Mouse (Mus musculus) frontal cortex, adult 2 months (tissue): ENCODE measurements around the gene Zfp276. TPM values are rescaled to one million over a fixed set of nuclear protein-coding genes. Genes with fewer than 3 reads are reported as not detected.
"Not testable (repeated sequence)": the region's sequence is repeated elsewhere in the genome, so short reads cannot be mapped to it uniquely, and the experiment has no call there.

Experiments
- DNase-seq, 2 experiments: peaks; one replicate each; pipeline ENCODE4 v3.0.0; 2022; ENCODE audit warnings: low spot score in 1 of 2; ENCODE audit errors: extremely low spot score in 1 of 2
- polyA plus RNA-seq: library from polyadenylated mRNA; depleted of rRNA; stranded (reverse); fragments of >200 nt; gene quantifications from 2 replicates; pipeline ENCODE4 v1.2.3, GENCODE M21; 2012; rRNA removed

Gene Zfp276
- polyA plus RNA-seq: 27.4 and 32.1 TPM in 2 replicates

GRCm38 (mm10) chr8:123254099-123254885 lies at the start of gene Zfp276, which contains the start of gene Vps9d1:
TSS of gene Zfp276 (plus strand) at chr8:123254195.
TSS of gene Vps9d1 (minus strand) at chr8:123254348.
- DNase-seq: peak in 1 of 2 experiments; percentile 82

DNA sequence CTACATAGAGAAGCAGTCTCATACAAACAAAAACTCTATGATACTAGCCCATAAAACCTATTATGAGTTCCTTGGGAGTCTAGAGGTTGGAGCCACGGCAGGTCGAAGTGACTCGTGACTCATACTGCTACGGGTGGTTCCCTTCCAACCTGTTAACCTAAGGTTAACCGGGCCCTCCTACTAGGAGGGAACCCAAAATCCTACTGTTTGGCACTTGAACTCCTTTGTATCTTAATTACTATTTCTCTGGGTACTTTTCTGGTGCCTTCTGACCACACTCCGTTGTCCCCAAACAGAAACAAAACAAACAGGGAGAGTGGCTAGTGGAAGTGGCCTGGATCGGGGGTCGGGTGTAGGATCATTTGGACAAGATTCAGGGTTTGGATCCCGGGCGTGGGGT lies 42.1 kb upstream of the Zfp276 start:
- no peak for DNase-seq

GRCm38 (mm10) chr8:123212321-123213117 lies 41.5 kb upstream of the Zfp276 start, which contains the start of the genes Chmp1a and Spata33:
TSS of gene Chmp1a (minus strand) at chr8:123212763.
TSS of gene Spata33 (plus strand) at chr8:123212832.
- DNase-seq: peak; percentile 80 to 85

- no peak for DNase-seq
These were observed 40.8 kb upstream of the Zfp276 start for GRCm38 (mm10) chr8:123213118-123213772.

- DNase-seq: no peak
These were observed 38.6 kb upstream of the Zfp276 start for GRCm38 (mm10) chr8:123215430-123215829.

- no peak for DNase-seq
These were observed 33.1 kb upstream of the Zfp276 start for GRCm38 (mm10) chr8:123220917-123221316.

DNA sequence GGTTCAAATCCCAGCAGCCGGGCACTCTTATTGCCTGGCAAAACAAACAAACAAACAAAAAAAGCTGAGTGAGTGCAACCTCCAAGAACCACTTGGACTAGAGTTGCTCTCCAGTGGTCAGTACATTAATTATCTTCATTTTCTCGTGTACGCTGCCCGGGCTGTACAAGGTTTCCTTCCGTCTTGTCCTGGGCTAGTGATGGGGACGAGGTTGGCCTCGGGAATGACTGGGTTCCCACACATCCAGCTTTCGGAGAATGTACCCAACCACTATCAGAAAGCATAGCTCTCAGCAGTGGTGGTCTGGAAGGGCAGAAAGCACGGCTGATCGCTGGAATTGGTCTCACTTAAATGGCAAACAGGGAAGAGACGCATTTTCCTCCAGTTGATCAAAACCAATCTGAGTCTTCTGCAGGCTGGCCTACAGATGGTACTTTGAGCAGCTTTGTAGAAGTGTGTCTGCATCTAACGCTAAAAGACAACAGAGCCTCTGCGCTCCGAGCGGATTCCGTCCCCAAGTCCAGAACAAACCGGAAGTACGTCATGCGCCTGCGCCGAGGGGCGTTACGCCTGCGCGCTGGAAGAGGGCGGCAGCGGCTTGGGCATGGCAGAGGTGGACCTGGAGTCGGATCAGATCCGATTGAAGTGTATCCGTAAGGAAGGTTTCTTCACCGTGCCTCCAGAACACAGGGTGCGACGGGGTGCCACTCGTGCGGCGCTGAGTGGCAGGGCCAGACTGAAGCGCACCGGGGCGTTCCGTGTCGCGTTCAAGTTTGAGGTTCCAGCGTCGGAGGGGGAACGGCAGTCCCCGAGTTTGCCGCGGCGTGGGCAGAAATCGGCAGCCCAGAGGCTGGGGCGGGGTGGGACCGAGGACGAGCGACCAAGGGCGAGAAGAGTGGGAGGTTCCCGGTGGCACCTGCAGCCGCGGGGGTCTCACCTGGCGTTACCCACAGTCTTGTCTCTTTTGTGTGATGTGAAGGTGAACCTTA lies 29.4 kb upstream of the Zfp276 start, which contains the start of gene Cdk10:
Gene Cdk10 (plus strand): TSS at position 565 of the 989 bp plus-strand sequence.
- peak; percentile 85 to 97 for DNase-seq

GRCm38 (mm10) chr8:123228416-123228815 lies 25.6 kb upstream of the Zfp276 start:
- DNase-seq: peak in 1 of 2 experiments; percentile 49

DNA sequence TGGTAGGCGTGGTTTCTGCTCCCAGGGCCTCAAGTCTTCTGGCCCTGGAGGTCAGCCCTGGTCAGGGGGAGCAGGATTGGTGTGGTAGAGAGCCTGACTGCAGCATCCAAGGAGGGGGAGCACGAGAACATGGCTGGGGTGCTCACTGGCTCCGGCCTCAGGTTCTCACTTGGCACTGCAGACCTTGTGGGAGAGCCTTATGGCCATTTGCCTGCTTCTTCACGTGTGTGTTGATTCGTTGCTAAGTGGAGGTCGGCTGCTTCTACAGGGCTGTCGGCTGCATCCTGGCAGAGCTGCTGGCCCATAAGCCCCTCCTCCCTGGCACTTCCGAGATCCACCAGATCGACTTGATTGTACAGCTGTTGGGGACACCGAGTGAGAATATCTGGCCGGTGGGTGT lies 23.7 kb upstream of the Zfp276 start:
- not testable (repeated sequence) for DNase-seq

DNA sequence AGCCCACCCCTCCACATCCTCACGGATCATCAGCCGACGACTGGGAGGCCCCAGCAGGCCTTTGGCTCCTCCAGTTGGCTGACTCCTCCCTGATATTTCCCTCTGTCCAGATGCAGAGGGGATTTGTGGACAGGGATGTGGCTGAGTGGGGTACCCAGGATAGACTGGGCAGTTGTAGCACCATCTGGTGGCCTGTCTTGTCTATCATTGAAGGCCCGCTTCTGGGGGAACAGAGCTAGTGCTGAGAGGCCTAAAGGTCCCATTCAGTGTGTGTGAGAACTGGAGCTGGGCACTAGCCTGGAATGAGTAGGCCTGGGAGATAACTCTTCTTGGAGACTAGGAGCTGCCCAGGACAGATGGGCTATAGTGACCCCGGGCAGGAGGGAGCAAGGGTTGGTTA lies 22.3 kb upstream of the Zfp276 start:
- DNase-seq: peak in 1 of 2 experiments; percentile 40

DNA sequence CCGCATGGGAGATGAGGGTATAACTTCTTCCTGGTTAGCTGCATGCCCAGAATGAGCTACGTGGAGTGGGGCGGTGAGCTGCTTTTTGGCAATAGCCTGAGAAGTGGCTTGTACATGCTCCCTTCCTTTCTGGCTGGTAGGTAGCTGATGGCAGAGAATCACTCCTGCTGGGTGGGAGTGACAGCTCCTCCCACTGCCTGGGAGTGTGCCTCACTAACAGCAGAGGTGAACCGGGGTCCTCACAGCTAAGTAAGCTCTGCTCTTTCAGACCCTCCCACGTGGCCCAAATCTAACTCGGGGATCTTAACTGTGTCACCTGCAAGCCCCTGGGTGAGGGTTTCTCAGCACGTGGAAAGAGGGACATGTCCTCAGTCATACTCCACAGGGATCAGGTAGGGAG lies 21.4 kb upstream of the Zfp276 start:
- peak in 1 of 2 experiments; percentile 48 for DNase-seq

DNA sequence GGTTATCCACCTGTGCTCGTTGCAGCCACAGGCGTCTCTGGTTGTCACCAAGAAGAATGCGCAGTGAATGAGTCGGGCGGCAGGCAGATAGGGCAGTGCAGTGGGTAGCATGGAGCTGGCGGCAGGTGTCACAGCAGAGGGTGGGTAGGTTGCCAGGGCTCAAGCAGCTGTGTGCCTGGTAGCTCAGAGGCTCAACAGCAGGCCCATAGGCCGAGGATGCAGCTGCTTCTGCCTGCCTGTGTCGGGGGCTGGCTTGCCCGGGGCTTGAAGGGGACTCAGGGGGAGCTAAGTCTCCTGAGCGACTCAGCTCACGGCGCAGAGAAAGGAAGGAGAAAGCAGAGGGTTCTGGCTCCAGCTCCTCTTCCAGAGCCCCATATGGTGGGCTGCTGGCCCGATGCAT lies 20.7 kb upstream of the Zfp276 start:
- DNase-seq: no peak

DNA sequence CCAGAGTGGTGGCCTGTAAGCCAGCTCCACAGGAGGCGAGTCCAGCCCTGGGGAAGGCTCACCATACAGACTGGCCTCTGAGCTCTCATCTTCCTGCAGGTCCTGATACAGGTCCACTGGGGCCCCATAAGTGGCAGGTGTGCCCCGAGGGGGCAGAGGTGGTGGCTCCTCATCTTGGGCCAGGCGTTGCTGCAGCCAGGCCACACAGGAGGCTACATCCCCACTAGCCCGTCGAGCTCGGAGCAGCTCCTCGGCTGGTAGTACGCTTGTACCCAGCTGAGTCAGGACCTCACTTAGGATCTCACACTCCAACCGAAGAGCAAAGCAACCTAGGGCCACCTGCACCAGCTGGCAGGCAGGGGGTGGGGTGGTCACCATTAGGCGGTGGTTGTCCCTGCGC lies 20.2 kb upstream of the Zfp276 start:
- no peak for DNase-seq

GRCm38 (mm10) chr8:123234918-123235519 lies 19.0 kb upstream of the Zfp276 start:
- peak; percentile 83 to 91 for DNase-seq

DNA sequence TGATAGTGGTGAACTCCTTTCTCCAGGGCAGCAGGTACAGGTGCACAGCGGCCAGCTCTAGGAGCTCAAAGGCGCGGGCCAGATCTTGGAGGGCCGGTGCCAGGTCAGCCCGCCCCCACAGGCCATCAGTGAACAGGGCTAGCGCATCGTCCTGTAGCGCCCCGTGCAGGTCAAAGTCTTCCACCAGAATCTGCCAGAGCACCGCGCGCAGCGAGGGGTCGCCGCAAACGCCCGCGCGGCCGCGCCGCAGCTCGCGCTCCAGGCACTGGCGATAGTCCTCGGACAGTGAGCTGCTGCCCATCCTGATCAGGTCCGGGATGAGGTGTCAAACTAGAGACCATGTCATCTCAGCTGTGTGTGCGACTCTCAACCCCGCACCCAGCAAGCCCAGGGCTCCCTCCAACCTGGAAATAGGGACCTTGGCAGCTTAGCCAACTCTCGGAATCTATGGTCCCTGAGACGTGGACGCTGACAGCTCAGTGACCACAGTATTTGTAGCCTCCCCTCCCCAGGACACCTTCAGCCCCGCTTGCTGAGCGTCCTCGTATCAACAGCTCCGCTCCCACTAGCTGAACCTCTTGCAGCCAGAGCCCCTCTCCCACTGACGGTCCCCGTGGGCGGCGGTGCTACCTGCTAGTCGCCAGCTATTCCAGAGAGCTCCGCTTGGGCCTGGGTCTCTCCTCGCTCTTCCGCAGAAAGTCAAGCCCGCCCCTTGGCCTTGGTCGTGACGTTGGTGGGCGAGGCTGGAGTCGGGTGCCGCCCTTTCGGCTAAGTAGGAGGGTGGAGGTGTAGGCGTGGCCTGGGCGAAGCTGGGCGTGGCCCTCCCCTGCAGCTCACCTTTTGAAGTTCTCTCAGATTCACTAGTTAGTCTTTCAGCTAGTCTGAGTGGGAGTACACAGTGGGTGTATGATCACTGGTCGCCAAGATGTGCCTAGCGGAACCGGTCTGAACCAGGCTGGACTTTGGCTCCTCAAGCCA lies 18.2 kb upstream of the Zfp276 start, which contains the start of gene Spata2l:
Gene Spata2l (minus strand): TSS at position 714 of the 978 bp plus-strand sequence.
- peak in 1 of 2 experiments; percentile 90 for DNase-seq

DNA sequence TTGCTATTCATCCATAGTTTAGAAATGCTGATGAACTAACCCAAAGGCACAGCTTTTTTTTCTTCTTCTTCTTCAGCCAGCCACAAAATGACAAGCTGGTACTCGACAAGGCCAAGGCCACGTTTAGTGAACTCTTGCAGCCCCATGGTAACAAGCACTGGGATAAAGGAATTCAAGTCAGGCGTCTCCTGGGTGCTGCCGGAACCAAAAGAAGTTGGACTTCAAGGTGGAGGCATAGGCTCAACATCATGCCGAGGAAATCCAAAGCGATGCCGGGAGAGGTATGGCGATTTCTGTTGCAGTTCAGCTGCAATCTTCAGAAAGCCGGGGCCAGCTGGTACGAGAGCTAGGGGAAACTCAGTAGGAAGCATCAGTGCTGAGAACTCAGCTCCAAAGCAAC lies 14.6 kb upstream of the Zfp276 start:
- no peak for DNase-seq

DNA sequence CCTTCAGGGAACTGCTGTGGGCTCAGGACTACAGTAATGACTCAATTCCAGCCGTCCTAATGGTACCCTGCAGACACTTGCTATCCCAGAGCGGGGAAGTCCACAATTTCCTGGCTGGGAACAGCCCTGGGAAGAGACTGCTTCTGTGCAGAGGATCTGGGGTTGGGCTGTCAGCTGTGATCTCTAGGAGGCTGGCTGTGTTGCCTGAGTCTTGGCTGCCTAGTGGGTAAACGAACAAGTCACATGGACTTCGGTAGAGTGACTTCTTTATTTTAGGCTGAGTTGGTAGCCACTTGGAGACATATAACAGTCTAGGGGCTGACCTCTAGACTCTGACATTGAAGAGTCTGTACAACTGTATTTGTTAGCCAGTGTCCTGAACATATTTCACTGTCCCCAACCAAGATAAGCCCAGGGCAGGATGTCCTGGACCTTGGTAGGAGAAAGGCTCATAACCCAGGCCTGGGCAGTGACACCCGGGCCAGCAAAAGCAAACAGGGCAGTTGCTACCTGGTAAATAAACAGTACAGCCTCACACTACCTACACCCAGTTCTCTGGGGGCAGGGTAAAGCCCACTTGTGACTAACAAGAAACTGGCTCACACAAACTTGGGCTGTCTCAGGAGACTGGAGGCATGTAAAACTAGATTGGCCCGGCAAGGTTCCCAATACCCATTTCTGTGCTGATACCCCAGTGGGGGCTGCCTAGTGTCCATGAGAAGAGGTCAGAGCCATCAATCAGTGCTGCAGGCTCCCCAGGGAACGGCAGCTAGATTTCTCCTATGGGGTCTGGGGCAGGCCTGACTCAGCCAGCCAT lies 11.7 kb upstream of the Zfp276 start:
- no peak for DNase-seq
